Mouse (Mus musculus) MEL (cell line): ENCODE results near the gene Zfp804a. TPM values are rescaled to one million over a fixed set of nuclear protein-coding genes. Genes with fewer than 3 reads are reported as not detected.

Experiments
- DNase-seq: peaks from one replicate; pipeline ENCODE4 v3.0.0; 2011; ENCODE audit warnings: low read depth, low spot score
- H3K27ac ChIP-seq: 2 replicates; pipeline ENCODE4 v1.5.1; 2012; ENCODE audit warnings: low read depth, mild to moderate bottlenecking, control low read depth, low read length, moderate library complexity; ENCODE audit not compliant: control insufficient read depth
- H3K27me3 ChIP-seq, 2 experiments: fragments of 150-350 bp in 1 of 2; sonication (generic) in 1 of 2; 2 replicates each; pipeline ENCODE4 v1.6.1; 2012; ENCODE audit warnings: low read length in 2 of 2, mild to moderate bottlenecking in 2 of 2, improper control_type of control experiment in 1 of 2, moderate library complexity in 1 of 2; ENCODE audit not compliant: insufficient read depth in 2 of 2, control insufficient read depth in 1 of 2
- H3K36me3 ChIP-seq, 2 experiments: 2 replicates each; pipeline ENCODE4 v1.6.1; 2012 to 2014; ENCODE audit warnings: low read length in 2 of 2, improper control_type of control experiment in 1 of 2, inconsistent platforms in 1 of 2, mild to moderate bottlenecking in 1 of 2; ENCODE audit not compliant: insufficient read depth in 2 of 2, control insufficient read depth in 1 of 2
- H3K4me1 ChIP-seq, 2 experiments: fragments of 150-350 bp in 1 of 2; sonication (generic) in 1 of 2; 2 replicates each; pipeline ENCODE4 v1.6.1; 2012; ENCODE audit warnings: low read length in 2 of 2, improper control_type of control experiment in 1 of 2, mild to moderate bottlenecking in 1 of 2; ENCODE audit not compliant: insufficient read depth in 2 of 2, control insufficient read depth in 1 of 2
- H3K4me3 ChIP-seq, 2 experiments: fragments of 150-350 bp in 1 of 2; sonication (generic) in 1 of 2; 2 replicates each; pipeline ENCODE4 v1.5.1; 2012; ENCODE audit warnings: low read depth in 2 of 2, low read length in 2 of 2, mild to moderate bottlenecking in 2 of 2, moderate library complexity in 2 of 2, control low read depth in 1 of 2, improper control_type of control experiment in 1 of 2; ENCODE audit not compliant: control insufficient read depth in 1 of 2, insufficient read depth in 1 of 2
- H3K79me2 ChIP-seq: 2 replicates; pipeline ENCODE4 v1.6.1; 2012; ENCODE audit warnings: mild to moderate bottlenecking, low read length, moderate library complexity; ENCODE audit not compliant: control insufficient read depth, poor library complexity, insufficient read depth
- H3K9ac ChIP-seq: 2 replicates; pipeline ENCODE4 v1.6.1; 2012; ENCODE audit warnings: low read depth, mild to moderate bottlenecking, control low read depth, low read length, moderate library complexity; ENCODE audit not compliant: control insufficient read depth, poor library complexity, severe bottlenecking
- H3K9me3 ChIP-seq: fragments of 150-350 bp; sonication (generic); replicated peaks from 2 replicates; pipeline ENCODE4 v1.6.1; 2012; ENCODE audit warnings: mild to moderate bottlenecking, low read length, improper control_type of control experiment, moderate library complexity; ENCODE audit not compliant: insufficient read depth
- CHD2 ChIP-seq: IDR thresholded peaks from 2 replicates; pipeline ENCODE4 v1.6.1; 2011; ENCODE audit warnings: low read length, improper control_type of control experiment
- CTCF ChIP-seq, 3 experiments: IDR thresholded peaks in 2 of 3; conservative IDR thresholded peaks in 1 of 3; 2 replicates each; pipeline ENCODE4 v1.5.1; 2011 to 2012; ENCODE audit warnings: low read length in 3 of 3, low read depth in 2 of 3, mild to moderate bottlenecking in 2 of 3, improper control_type of control experiment in 1 of 3, inconsistent platforms in 1 of 3, mixed read lengths in 1 of 3, moderate library complexity in 1 of 3; ENCODE audit not compliant: control insufficient read depth in 1 of 3, insufficient read depth in 1 of 3, poor library complexity in 1 of 3, severe bottlenecking in 1 of 3
- E2F4 ChIP-seq: IDR thresholded peaks from 2 replicates; pipeline ENCODE4 v1.6.1; 2011; ENCODE audit warnings: low read depth, low read length, improper control_type of control experiment, borderline replicate concordance
- EP300 ChIP-seq, 2 experiments: IDR thresholded peaks; 2 replicates each; pipeline ENCODE4 v1.6.1; 2011; ENCODE audit warnings: improper control_type of control experiment in 2 of 2, low read length in 2 of 2, low read depth in 1 of 2, mild to moderate bottlenecking in 1 of 2
- ETS1 ChIP-seq: IDR thresholded peaks from 2 replicates; pipeline ENCODE4 v1.6.1; 2012; ENCODE audit warnings: low read depth, mild to moderate bottlenecking, inconsistent platforms, low read length, improper control_type of control experiment, moderate library complexity
- GABPA ChIP-seq: IDR thresholded peaks from 2 replicates; pipeline ENCODE4 v1.6.1; 2012; ENCODE audit warnings: low read depth, mild to moderate bottlenecking, inconsistent platforms, low read length, improper control_type of control experiment, moderate library complexity
- GATA1 ChIP-seq: IDR thresholded peaks from 2 replicates; pipeline ENCODE4 v1.6.1; 2011; ENCODE audit warnings: low read depth, low read length, improper control_type of control experiment
- HCFC1 ChIP-seq: IDR thresholded peaks from 2 replicates; pipeline ENCODE4 v1.6.1; 2012; ENCODE audit warnings: low read depth, mild to moderate bottlenecking, inconsistent platforms, low read length, improper control_type of control experiment, moderate library complexity
- MAX ChIP-seq: IDR thresholded peaks from 2 replicates; pipeline ENCODE4 v1.6.1; 2011; ENCODE audit warnings: low read length, improper control_type of control experiment
- MAZ ChIP-seq: IDR thresholded peaks from 2 replicates; pipeline ENCODE4 v1.6.1; 2012; ENCODE audit warnings: low read depth, mild to moderate bottlenecking, inconsistent platforms, low read length, improper control_type of control experiment
- MXI1 ChIP-seq: IDR thresholded peaks from 2 replicates; pipeline ENCODE4 v1.6.1; 2011; ENCODE audit warnings: mild to moderate bottlenecking, low read depth, low read length, improper control_type of control experiment
- MYB ChIP-seq: IDR thresholded peaks from 2 replicates; pipeline ENCODE4 v1.6.1; 2011; ENCODE audit warnings: mild to moderate bottlenecking, low read depth, low read length, improper control_type of control experiment
- NELFE ChIP-seq: IDR thresholded peaks from 2 replicates; pipeline ENCODE4 v1.6.1; 2011; ENCODE audit warnings: low read depth, low read length, improper control_type of control experiment
- NRF1 ChIP-seq: IDR thresholded peaks from 2 replicates; pipeline ENCODE4 v1.6.1; 2014; ENCODE audit warnings: low read depth, mild to moderate bottlenecking, inconsistent platforms, low read length, improper control_type of control experiment, moderate library complexity; ENCODE audit not compliant: poor library complexity, insufficient read depth, severe bottlenecking
- POLR2A ChIP-seq, 2 experiments: IDR thresholded peaks; 2 replicates each; pipeline ENCODE4 v1.6.1; 2011 to 2012; ENCODE audit warnings: low read length in 2 of 2, mild to moderate bottlenecking in 2 of 2, control low read depth in 1 of 2, improper control_type of control experiment in 1 of 2, low read depth in 1 of 2, moderate library complexity in 1 of 2; ENCODE audit not compliant: control insufficient read depth in 1 of 2, insufficient read depth in 1 of 2, poor library complexity in 1 of 2
- POLR2AphosphoS5 ChIP-seq: IDR thresholded peaks from 2 replicates; pipeline ENCODE4 v1.6.1; 2012; ENCODE audit warnings: low read depth, borderline replicate concordance, mild to moderate bottlenecking, inconsistent platforms, low read length, moderate library complexity, mixed read lengths
- RAD21 ChIP-seq: IDR thresholded peaks from 2 replicates; pipeline ENCODE4 v1.6.1; 2011; ENCODE audit warnings: mild to moderate bottlenecking, low read depth, low read length, improper control_type of control experiment
- SIN3A ChIP-seq: IDR thresholded peaks from 2 replicates; pipeline ENCODE4 v1.6.1; 2012; ENCODE audit warnings: low read length, improper control_type of control experiment, inconsistent platforms
- SMC3 ChIP-seq: IDR thresholded peaks from 2 replicates; pipeline ENCODE4 v1.6.1; 2011; ENCODE audit warnings: low read depth, low read length, improper control_type of control experiment
- TBP ChIP-seq: IDR thresholded peaks from 2 replicates; pipeline ENCODE4 v1.8.0; 2011; ENCODE audit warnings: low read depth, low read length, improper control_type of control experiment
- TCF12 ChIP-seq: IDR thresholded peaks from 2 replicates; pipeline ENCODE4 v1.6.1; 2014; ENCODE audit warnings: low read depth, mild to moderate bottlenecking, inconsistent platforms, low read length, improper control_type of control experiment, moderate library complexity
- USF1 ChIP-seq: IDR thresholded peaks from 2 replicates; pipeline ENCODE4 v1.6.1; 2014; ENCODE audit warnings: low read depth, mild to moderate bottlenecking, inconsistent platforms, low read length, improper control_type of control experiment, moderate library complexity
- USF2 ChIP-seq, 2 experiments: IDR thresholded peaks; 2 replicates each; pipeline ENCODE4 v1.6.1; 2011 to 2012; ENCODE audit warnings: improper control_type of control experiment in 2 of 2, low read length in 2 of 2, borderline replicate concordance in 1 of 2, inconsistent platforms in 1 of 2, low read depth in 1 of 2, mild to moderate bottlenecking in 1 of 2; ENCODE audit not compliant: insufficient read depth in 1 of 2
- ZC3H11A ChIP-seq: IDR thresholded peaks from 2 replicates; pipeline ENCODE4 v1.6.1; 2012; ENCODE audit warnings: low read depth, mild to moderate bottlenecking, inconsistent platforms, low read length, improper control_type of control experiment
- ZKSCAN1 ChIP-seq: IDR thresholded peaks from 2 replicates; pipeline ENCODE4 v1.6.1; 2012; ENCODE audit warnings: low read depth, mild to moderate bottlenecking, inconsistent platforms, low read length, improper control_type of control experiment, moderate library complexity
- polyA plus RNA-seq, 2 experiments: library from polyadenylated mRNA; stranded (reverse) in 1 of 2; unstranded in 1 of 2; fragments of >175 nt in 1 of 2; fragments of >200 nt in 1 of 2; gene quantifications; 2 replicates each; pipeline versions ENCODE4 v1.2.1 to v1.2.4; 2012; ENCODE audit warnings: low replicate concordance in 2 of 2, low read depth in 1 of 2; ENCODE audit not compliant: insufficient read length in 2 of 2, insufficient read depth in 1 of 2, missing spikeins in 1 of 2
- total RNA-seq: library from RNA; depleted of rRNA; stranded (reverse); fragments of 300-350 nt; gene quantifications from 2 replicates; pipeline ENCODE4 v1.2.3, GENCODE M21; 2012

Zfp804a gene
- total and polyA plus RNA-seq, 3 experiments, result not detected

GRCm38 (mm10) chr2:82246020-82246419 is 193.0 kb downstream of the Zfp804a start:
- Histone ChIP-seq H3K79me2 (no peaks in the 10 kb centered on the region), H3K27ac (no peak overlapping the region), H3K4me3 (no peak overlapping the region), H3K4me1 (no peaks in the 10 kb centered on the region), H3K27me3 (no peaks in the 10 kb centered on the region), H3K9me3 (no peaks in the 10 kb centered on the region), H3K9ac (no peak overlapping the region), H3K36me3 (no peaks in the 10 kb centered on the region)
- DNase-seq, result no peak
- TF ChIP-seq RAD21 (no peak), ETS1 (no peak), CTCF (IDR thresholded peaks at IDR 0.05 in 2 of 3, conservative IDR thresholded peaks at IDR 0.05 in 1 of 3; ENCODE audit: control insufficient read depth in 1 of 3, insufficient read depth in 1 of 3, low read depth in 2 of 3, low read length in 3 of 3, poor library complexity in 1 of 3, severe bottlenecking in 1 of 3) (no peak), POLR2A (IDR thresholded peaks at IDR 0.05; ENCODE audit: control insufficient read depth in 1 of 2, insufficient read depth in 1 of 2, low read depth in 1 of 2, low read length in 2 of 2, poor library complexity in 1 of 2) (no peak), MAZ (no peak), CHD2 (no peak), MXI1 (no peak), NRF1 (no peak), HCFC1 (no peak)

DNA sequence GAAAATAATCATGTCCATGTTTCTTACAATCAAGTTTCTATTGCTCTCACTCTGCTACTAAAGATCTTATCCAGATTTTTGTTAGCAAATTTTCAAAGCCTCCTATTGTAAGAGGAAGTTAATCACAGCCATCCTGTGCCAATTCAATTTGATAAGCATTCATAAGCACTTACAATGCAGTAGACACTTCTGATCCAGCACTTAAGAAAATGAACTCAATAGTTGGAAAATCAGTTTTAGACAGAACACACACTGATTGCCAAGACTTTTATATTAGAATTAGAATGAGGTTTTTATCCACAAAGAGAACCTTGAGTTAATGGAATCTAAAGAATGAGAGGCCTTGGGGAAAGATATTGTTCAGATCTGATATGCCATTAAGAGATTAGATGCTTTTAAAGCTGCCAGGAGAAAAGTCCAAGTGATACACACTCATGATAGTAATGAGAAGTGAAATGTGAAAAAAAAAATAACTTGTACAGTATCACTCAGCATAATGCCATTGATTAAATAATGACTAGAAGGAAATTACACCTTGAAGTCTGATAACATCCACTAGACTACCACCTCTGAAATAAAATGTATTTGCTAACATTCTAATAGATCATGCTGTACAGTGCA is 194.0 kb downstream of the Zfp804a start:
- Histone ChIP-seq H3K79me2 (no peaks in the 10 kb centered on the region), H3K36me3 (no peaks in the 10 kb centered on the region), H3K4me1 (no peaks in the 10 kb centered on the region), H3K4me3 (no peak overlapping the region), H3K9me3 (no peaks in the 10 kb centered on the region), H3K27ac (no peak overlapping the region), H3K27me3 (no peaks in the 10 kb centered on the region), H3K9ac (no peak overlapping the region)
- TF ChIP-seq NRF1 (no peak), MAZ (no peak), GATA1 (no peak), SMC3 (no peak), E2F4 (no peak), USF2 (IDR thresholded peaks at IDR 0.05; ENCODE audit: borderline replicate concordance in 1 of 2, insufficient read depth in 1 of 2, low read depth in 1 of 2, low read length in 2 of 2) (no peak), EP300 (IDR thresholded peaks at IDR 0.05; ENCODE audit: low read depth in 1 of 2, low read length in 2 of 2) (no peak), TBP (no peak), RAD21 (no peak), MXI1 (no peak), GABPA (no peak), NELFE (no peak), MYB (no peak), POLR2AphosphoS5 (no peak), MAX (no peak), USF1 (no peak), SIN3A (no peak), ZC3H11A (no peak), TCF12 (no peak), ZKSCAN1 (no peak)
- no peak for DNase-seq
